Mouse (Mus musculus) thymus, postnatal 14 days (tissue): ENCODE data around the gene Ncoa5.

Source experiments
- DNase-seq: peaks from one replicate; pipeline ENCODE4 v3.0.0; 2021

Ncoa5 gene

GRCm38 (mm10) chr2:164953224-164953623, 81.4 kb downstream of the Ncoa5 start:
- peak; percentile 86 for DNase-seq

- peak; percentile 46 for DNase-seq
Observed at GRCm38 (mm10) chr2:164952448-164952847, 82.2 kb downstream of the Ncoa5 start.

DNA sequence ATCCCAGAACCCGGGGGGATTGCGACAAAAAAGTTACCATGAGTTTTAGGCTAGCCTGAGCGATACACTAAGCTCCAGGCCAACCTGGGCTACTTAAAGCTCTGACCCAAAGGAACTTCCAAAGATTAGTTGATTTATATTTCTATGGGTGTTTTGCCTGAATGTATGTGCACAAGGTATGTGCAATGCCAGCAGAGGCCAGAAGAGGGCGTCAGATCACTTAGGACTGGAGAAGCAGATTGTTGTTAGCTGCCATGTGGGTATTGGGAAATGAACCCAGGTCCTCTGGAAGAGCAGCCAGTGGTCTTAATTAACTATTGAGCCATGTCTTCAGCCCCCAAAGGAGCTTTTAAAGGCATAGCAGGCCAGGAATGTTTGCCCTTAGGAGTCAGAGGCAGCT, 82.9 kb downstream of the Ncoa5 start:
- DNase-seq, result no peak

DNA sequence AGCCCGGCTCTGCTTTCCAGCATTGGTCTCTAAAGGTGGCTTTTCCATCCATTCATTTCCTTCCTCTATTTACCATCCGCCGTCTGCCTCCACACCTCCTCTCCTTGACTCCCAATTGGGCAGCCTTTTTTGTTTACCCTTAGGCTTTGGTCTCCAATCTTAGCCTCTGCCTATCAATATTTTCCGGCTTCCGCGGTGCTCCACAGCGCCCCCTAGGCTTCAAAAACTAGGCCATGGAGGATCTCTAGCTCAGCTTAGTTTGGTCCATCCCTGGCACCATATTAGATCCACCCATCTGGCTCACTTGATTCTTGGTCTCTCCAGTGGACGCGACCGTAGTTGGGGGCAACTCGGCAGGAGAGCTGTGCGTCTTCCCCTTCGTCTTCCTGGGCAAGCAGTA, 84.2 kb downstream of the Ncoa5 start:
- DNase-seq, result no peak
